Mouse (Mus musculus): ENCODE data around the gene Soga1. TPM values are rescaled to one million over a fixed set of nuclear protein-coding genes. Genes with fewer than 3 reads are reported as not detected.

Gene Soga1
- polyA plus RNA-seq, 1 experiment from 2014 or later, result 4.4 TPM

DNA sequence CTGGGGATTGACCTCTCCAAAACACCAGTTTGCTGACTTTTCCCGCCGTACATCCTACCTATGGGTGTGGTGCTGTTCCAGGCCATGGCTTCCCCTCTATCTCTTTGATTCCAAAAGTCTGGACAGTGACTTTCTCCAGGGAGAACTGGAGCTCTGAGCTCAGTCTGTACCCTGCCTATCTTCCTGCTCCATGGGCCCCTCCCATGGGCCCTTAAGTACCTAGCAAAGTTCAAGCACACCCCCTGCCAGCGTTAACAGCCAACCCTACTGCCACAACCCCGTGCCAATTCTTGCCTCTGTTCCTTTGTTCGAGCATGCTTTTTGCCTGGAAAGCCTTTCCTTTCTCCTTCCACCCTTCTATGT is 71.8 kb downstream of the Soga1 start:
- peak; percentile 5; the same call in 1 of the 2 replicates for ATAC-seq (ENCODE audit: insufficient number of reproducible peaks, low FRiP score, low TSS enrichment, low read depth)
- H3K9me3 ChIP-seq (replicated peaks), result no peaks in the 10 kb centered on the region
- H3K4me2 ChIP-seq (replicated peaks), result peak overlapping the region; percentile 81
- H3K36me3 ChIP-seq, result peaks cover 13% of the 10 kb centered on the region
- peak overlapping the region; percentile 60 for H3K4me3 ChIP-seq (replicated peaks)
- peak overlapping the region; percentile 78 for H3K27ac ChIP-seq (replicated peaks)
- H3K4me1 ChIP-seq, result peaks cover 30% of the 10 kb centered on the region
- WGBS, result 26% methylated on average over 5 of the region's 5 CpGs
- peak overlapping the region; percentile 65 for H3K9ac ChIP-seq
- no peaks in the 10 kb centered on the region for H3K27me3 ChIP-seq

DNA sequence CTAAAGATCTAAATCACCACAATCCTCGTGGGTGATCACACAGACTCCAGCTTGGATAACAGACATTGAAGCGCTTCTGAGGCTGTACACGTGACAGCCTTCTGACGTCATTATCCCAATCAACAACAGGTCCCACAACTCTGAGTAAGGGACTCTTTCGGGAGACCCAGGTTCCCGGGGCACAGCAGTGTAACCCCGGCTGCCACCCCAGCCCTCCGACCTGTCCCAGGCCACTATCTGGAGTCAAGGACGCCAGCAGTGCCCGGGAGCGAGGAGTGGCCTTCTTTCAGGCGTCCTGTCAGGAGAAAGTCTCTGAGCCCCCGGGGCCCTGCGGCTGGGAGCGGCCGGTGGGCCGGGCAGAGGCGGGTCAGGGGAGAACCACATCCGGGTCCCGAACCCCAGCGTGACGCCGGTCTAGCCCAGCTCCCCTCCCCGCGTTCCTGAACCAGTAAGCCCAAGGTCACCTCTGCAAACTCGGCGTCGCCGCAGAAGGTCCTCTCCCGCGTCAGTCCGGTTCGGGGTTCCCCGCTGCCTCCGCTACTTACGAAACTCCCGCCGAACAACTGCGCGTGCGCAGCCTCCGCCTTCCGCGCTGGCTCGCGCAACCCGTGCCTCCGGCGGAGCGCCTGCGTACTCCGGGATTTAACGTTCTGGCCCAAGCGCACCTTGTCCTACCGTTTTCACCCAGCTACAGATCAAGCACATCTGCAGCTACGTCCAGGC is 72.4 kb downstream of the Soga1 start, which contains the start of gene Dsn1:
Gene Dsn1, minus strand, starts transcription at position 644 of the 723 bp plus-strand sequence.
- WGBS, result under 1% methylated on average over 56 of the region's 56 CpGs
- Histone ChIP-seq H3K36me3 (peaks cover 13% of the 10 kb centered on the region), H3K27me3 (no peaks in the 10 kb centered on the region), H3K4me3 (replicated peaks) (peak within 1 kb of the TSS; percentile 60), H3K9ac (peak within 1 kb of the TSS; percentile 65), H3K27ac (replicated peaks) (peak within 1 kb of the TSS; percentile 78), H3K4me1 (peaks cover 30% of the 10 kb centered on the region), H3K4me2 (replicated peaks) (peak within 1 kb of the TSS; percentile 81), H3K9me3 (replicated peaks) (no peaks in the 10 kb centered on the region)
- peak; percentile 73 for ATAC-seq (ENCODE audit: insufficient number of reproducible peaks, low FRiP score, low TSS enrichment, low read depth)

DNA sequence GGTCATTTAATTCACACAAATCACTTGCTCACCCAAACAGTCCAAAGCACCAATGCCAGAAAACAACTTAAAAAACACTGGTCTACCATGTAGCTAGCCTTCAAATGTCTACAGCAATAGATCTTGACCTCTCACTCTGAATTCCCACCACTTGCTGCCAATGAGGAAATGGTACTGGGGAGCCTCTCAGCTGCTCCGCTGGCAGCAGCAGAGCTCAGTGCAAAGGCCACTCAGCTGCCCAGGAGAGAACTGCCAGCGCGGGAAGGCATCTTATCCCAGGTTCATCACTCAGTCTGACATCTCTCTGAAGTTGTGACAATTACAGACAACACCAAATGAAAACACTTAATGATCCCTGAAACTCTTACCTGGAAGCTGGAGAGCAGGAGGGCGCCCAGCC is 76.7 kb downstream of the Soga1 start:
- 92% methylated on average over 4 of the region's 4 CpGs for WGBS
- H3K27ac ChIP-seq (replicated peaks), result no peak overlapping the region
- H3K4me1 ChIP-seq, result peaks cover 16% of the 10 kb centered on the region
- H3K9ac ChIP-seq, result no peak overlapping the region
- peaks cover 35% of the 10 kb centered on the region for H3K36me3 ChIP-seq
- H3K4me3 ChIP-seq (replicated peaks), result no peak overlapping the region
- no peak overlapping the region for H3K4me2 ChIP-seq (replicated peaks)
- H3K27me3 ChIP-seq, result no peaks in the 10 kb centered on the region
- H3K9me3 ChIP-seq (replicated peaks), result no peaks in the 10 kb centered on the region
- no peak for ATAC-seq (ENCODE audit: insufficient number of reproducible peaks, low FRiP score, low TSS enrichment, low read depth)

DNA sequence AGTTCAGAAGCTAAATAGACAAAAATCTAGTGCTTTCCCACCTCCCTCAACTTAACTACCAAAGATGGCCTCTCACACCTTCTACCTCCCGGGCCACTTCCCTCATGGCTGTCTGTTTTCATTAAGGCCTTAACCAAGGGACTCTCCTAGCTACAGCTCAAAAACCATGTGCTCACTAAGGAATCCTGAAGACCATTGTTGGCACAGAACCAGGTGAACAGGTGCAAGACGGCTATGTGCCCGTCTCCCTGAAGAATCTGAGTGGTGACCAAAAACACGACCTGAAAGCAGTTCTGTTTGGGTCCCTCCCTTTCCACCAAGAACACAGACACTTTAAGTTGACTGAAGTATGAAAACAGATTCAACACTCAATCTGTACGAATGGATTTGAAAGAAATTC is 80.8 kb downstream of the Soga1 start:
- ATAC-seq (ENCODE audit: insufficient number of reproducible peaks, low FRiP score, low TSS enrichment, low read depth), result no peak
- Histone ChIP-seq H3K9ac (no peak overlapping the region), H3K4me2 (replicated peaks) (no peak overlapping the region), H3K4me3 (replicated peaks) (no peak overlapping the region), H3K4me1 (no peaks in the 10 kb centered on the region), H3K36me3 (peaks cover 54% of the 10 kb centered on the region), H3K27ac (replicated peaks) (no peak overlapping the region), H3K27me3 (no peaks in the 10 kb centered on the region), H3K9me3 (replicated peaks) (no peaks in the 10 kb centered on the region)
- WGBS, result 86% methylated on average over 5 of the region's 5 CpGs

GRCm38 (mm10) chr2:156996576-156996975 is 82.5 kb downstream of the Soga1 start:
- no peak overlapping the region for H3K27ac ChIP-seq (replicated peaks)
- no peaks in the 10 kb centered on the region for H3K4me1 ChIP-seq
- 67% methylated on average over 6 of the region's 6 CpGs for WGBS
- no peaks in the 10 kb centered on the region for H3K9me3 ChIP-seq (replicated peaks)
- no peak overlapping the region for H3K9ac ChIP-seq
- H3K4me3 ChIP-seq (replicated peaks), result no peak overlapping the region
- ATAC-seq (ENCODE audit: insufficient number of reproducible peaks, low FRiP score, low TSS enrichment, low read depth), result no peak
- peaks cover 50% of the 10 kb centered on the region for H3K36me3 ChIP-seq
- no peak overlapping the region for H3K4me2 ChIP-seq (replicated peaks)
- H3K27me3 ChIP-seq, result no peaks in the 10 kb centered on the region

GRCm38 (mm10) chr2:156991470-156992319 is 87.4 kb downstream of the Soga1 start, which contains the start of gene Ndrg3:
Gene Ndrg3, minus strand, starts transcription at chr2:156992056.
- peaks cover 21% of the 10 kb centered on the region; the same call in 1 of the 2 replicates for H3K36me3 ChIP-seq
- no peaks in the 10 kb centered on the region for H3K9me3 ChIP-seq (replicated peaks)
- WGBS, result under 1% methylated on average over 61 of the region's 66 CpGs
- H3K4me2 ChIP-seq (replicated peaks), result peak within 1 kb of the TSS; percentile 84
- peak within 1 kb of the TSS; percentile 92 for H3K4me3 ChIP-seq (replicated peaks)
- H3K27me3 ChIP-seq, result no peaks in the 10 kb centered on the region
- peak; percentile 93 for ATAC-seq (ENCODE audit: insufficient number of reproducible peaks, low FRiP score, low TSS enrichment, low read depth)
- H3K27ac ChIP-seq (replicated peaks), result peak within 1 kb of the TSS; percentile 68
- peaks cover 11% of the 10 kb centered on the region for H3K4me1 ChIP-seq
- peak within 1 kb of the TSS; percentile 88 for H3K9ac ChIP-seq

- H3K27me3 ChIP-seq, result no peaks in the 10 kb centered on the region
- no peak for ATAC-seq (ENCODE audit: insufficient number of reproducible peaks, low FRiP score, low TSS enrichment, low read depth)
- no peaks in the 10 kb centered on the region for H3K9me3 ChIP-seq (replicated peaks)
- H3K4me2 ChIP-seq (replicated peaks), result peak overlapping the region; percentile 84
- H3K4me3 ChIP-seq (replicated peaks), result peak overlapping the region; percentile 92
- peaks cover 13% of the 10 kb centered on the region; the same call in 1 of the 2 replicates for H3K36me3 ChIP-seq
- H3K9ac ChIP-seq, result peak overlapping the region; percentile 88
- 5% methylated on average over 16 of the region's 16 CpGs for WGBS
- H3K27ac ChIP-seq (replicated peaks), result no peak overlapping the region
- peaks cover 11% of the 10 kb centered on the region for H3K4me1 ChIP-seq
Observed at GRCm38 (mm10) chr2:156990727-156991431, 88.2 kb downstream of the Soga1 start.

GRCm38 (mm10) chr2:156987316-156987715 is 91.7 kb downstream of the Soga1 start:
- ATAC-seq (ENCODE audit: insufficient number of reproducible peaks, low FRiP score, low TSS enrichment, low read depth), result no peak
- no peak overlapping the region for H3K9ac ChIP-seq
- H3K4me2 ChIP-seq (replicated peaks), result no peak overlapping the region
- 74% methylated on average over 3 of the region's 3 CpGs for WGBS
- H3K4me3 ChIP-seq (replicated peaks), result no peak overlapping the region
- no peak overlapping the region for H3K27ac ChIP-seq (replicated peaks)
- no peaks in the 10 kb centered on the region for H3K27me3 ChIP-seq
- peaks cover 14% of the 10 kb centered on the region for H3K4me1 ChIP-seq
- no peaks in the 10 kb centered on the region for H3K9me3 ChIP-seq (replicated peaks)
- no peaks in the 10 kb centered on the region for H3K36me3 ChIP-seq

- WGBS, result 68% methylated on average over 2 of the region's 2 CpGs
- H3K4me3 ChIP-seq (replicated peaks), result no peak overlapping the region
- H3K4me1 ChIP-seq, result peaks cover 3% of the 10 kb centered on the region; the same call in 1 of the 2 replicates
- no peak overlapping the region for H3K4me2 ChIP-seq (replicated peaks)
- H3K9ac ChIP-seq, result no peak overlapping the region
- no peaks in the 10 kb centered on the region for H3K36me3 ChIP-seq
- H3K27me3 ChIP-seq, result no peaks in the 10 kb centered on the region
- H3K27ac ChIP-seq (replicated peaks), result peak overlapping the region; percentile 22; the same call in 1 of the 2 replicates
- H3K9me3 ChIP-seq (replicated peaks), result no peaks in the 10 kb centered on the region
- ATAC-seq (ENCODE audit: insufficient number of reproducible peaks, low FRiP score, low TSS enrichment, low read depth), result no peak
Observed at GRCm38 (mm10) chr2:156982864-156983263, 96.2 kb downstream of the Soga1 start.

DNA sequence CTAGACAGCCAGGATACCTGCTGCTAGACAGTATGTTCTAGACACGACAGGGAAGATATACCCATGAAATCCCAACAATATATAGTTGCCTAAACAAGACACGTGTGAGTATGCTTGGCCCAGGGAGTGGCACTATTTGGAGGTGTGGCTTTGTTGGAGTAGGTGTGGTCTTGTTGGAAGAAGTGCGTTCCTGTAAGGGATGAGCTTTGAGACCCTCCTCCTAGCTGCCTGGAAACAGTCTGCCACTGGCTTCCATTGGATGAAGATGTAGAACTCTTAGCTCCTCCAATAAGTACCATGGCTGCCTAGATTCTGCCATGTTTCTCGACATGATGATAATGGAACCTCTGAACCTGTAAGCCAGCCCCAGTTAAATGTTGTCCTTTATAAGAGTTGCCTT is 97.8 kb downstream of the Soga1 start:
- ATAC-seq (ENCODE audit: insufficient number of reproducible peaks, low FRiP score, low TSS enrichment, low read depth), result no peak
- H3K4me3 ChIP-seq (replicated peaks), result no peak overlapping the region
- H3K27ac ChIP-seq (replicated peaks), result no peak overlapping the region
- H3K9ac ChIP-seq, result no peak overlapping the region
- no peaks in the 10 kb centered on the region for H3K36me3 ChIP-seq
- H3K9me3 ChIP-seq (replicated peaks), result no peaks in the 10 kb centered on the region
- peaks cover 3% of the 10 kb centered on the region; the same call in 1 of the 2 replicates for H3K4me1 ChIP-seq
- 78% methylated on average over 4 of the region's 4 CpGs for WGBS
- no peak overlapping the region for H3K4me2 ChIP-seq (replicated peaks)
- no peaks in the 10 kb centered on the region for H3K27me3 ChIP-seq

GRCm38 (mm10) chr2:156980059-156980458 is 99.0 kb downstream of the Soga1 start:
- no peak for ATAC-seq (ENCODE audit: insufficient number of reproducible peaks, low FRiP score, low TSS enrichment, low read depth)
- Histone ChIP-seq H3K27ac (replicated peaks) (peak overlapping the region; percentile 17; the same call in 1 of the 2 replicates), H3K4me3 (replicated peaks) (no peak overlapping the region), H3K36me3 (no peaks in the 10 kb centered on the region), H3K9ac (no peak overlapping the region), H3K27me3 (no peaks in the 10 kb centered on the region), H3K4me2 (replicated peaks) (no peak overlapping the region), H3K4me1 (peaks cover 3% of the 10 kb centered on the region; the same call in 1 of the 2 replicates), H3K9me3 (replicated peaks) (no peaks in the 10 kb centered on the region)
- 41% methylated on average over 2 of the region's 2 CpGs for WGBS

Measured in embryonic facial prominence, embryonic 15.5 days (tissue).